Mouse (Mus musculus) intestine, embryonic 16.5 days (tissue): ENCODE measurements at regions not wholly inside any gene's neighbourhood (a gene's known extent, or its start where the extent isn't known, plus 50 kb on each side); places are given as distances from the start of the nearest gene placed in this dataset.

ENCODE experiments used
- ATAC-seq: fragments of 200-750 bp; cut with Nextera tagmentation; 2 replicates; pipeline ENCODE4 v1.8.0; 2017; ENCODE audit warnings: moderate TSS enrichment, moderate library complexity
- H3K27ac ChIP-seq: fragments of 300-500 bp; sonication (generic); 2 replicates; pipeline ENCODE4 v1.5.1; 2014; ENCODE audit warnings: mild to moderate bottlenecking, low read length
- H3K27me3 ChIP-seq: fragments of 300-500 bp; sonication (generic); replicated peaks from 2 replicates; pipeline ENCODE4 v1.6.1; 2014; ENCODE audit warnings: low read length, control low read depth, mixed read lengths; ENCODE audit not compliant: control insufficient read depth, insufficient read depth
- H3K36me3 ChIP-seq: fragments of 300-500 bp; sonication (generic); 2 replicates; pipeline ENCODE4 v1.6.1; 2014; ENCODE audit warnings: low read length, control low read depth; ENCODE audit not compliant: control insufficient read depth, insufficient read depth
- H3K4me1 ChIP-seq: fragments of 300-500 bp; sonication (generic); 2 replicates; pipeline ENCODE4 v1.6.1; 2014; ENCODE audit warnings: low read length, control low read depth, mixed read lengths; ENCODE audit not compliant: control insufficient read depth, insufficient read depth
- H3K4me2 ChIP-seq: fragments of 300-500 bp; sonication (generic); 2 replicates; pipeline ENCODE4 v1.6.1; 2014; ENCODE audit warnings: low read depth, low read length, control low read depth
- H3K4me3 ChIP-seq: fragments of 300-500 bp; sonication (generic); 2 replicates; pipeline ENCODE4 v1.5.1; 2014; ENCODE audit warnings: mild to moderate bottlenecking, low read length
- H3K9ac ChIP-seq: fragments of 300-500 bp; sonication (generic); 2 replicates; pipeline ENCODE4 v1.6.1; 2014; ENCODE audit warnings: low read depth, low read length
- H3K9me3 ChIP-seq: fragments of 300-500 bp; sonication (generic); 2 replicates; pipeline ENCODE4 v1.6.1; 2016; ENCODE audit warnings: low read length, control low read depth; ENCODE audit not compliant: control insufficient read depth
- WGBS: fragments of 180-500 bp; shearing (Covaris S2); extraction: QIAGEN DNeasy Blood & Tissue Kit; methylation state at CpG from one replicate; pipeline ENCODE4 v1.1.7; 2014; 5-methylcytosine and 5-hydroxymethylcytosine counted together

DNA sequence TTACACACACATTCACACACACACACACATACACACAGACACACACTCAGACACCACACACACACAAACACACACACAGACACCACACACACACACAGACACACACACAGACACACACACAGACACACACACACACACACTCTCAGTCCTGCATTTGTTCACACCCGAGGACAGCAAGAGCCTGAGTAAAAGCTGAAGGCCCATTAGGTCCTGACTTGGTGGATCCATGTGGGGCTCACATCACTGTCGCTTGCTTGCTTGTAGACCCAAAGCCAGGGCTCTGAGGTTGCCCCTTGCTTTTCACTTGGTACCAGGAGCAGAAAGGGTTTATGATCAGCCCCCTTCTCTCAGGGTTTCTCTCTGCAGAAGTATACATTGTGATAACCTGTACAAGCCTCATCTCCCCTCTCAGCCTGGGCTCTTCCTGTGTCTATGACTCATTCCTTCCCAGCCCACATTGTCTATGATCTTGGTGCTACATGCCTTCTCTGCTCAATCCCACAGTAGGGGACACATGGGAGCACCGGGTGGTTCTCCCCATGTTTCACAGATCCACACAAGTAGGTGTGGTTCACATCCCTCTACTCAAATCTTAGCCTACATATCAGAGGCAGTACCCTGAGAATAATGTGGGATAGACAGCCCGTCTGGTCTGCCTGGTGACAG, 378.8 kb downstream of the Fam19a5 start:
- no peak overlapping the region for H3K4me2 ChIP-seq
- WGBS, result 81% methylated on average over 4 of the region's 4 CpGs
- no peak overlapping the region for H3K9ac ChIP-seq
- no peaks in the 10 kb centered on the region for H3K36me3 ChIP-seq
- no peaks in the 10 kb centered on the region for H3K9me3 ChIP-seq
- H3K4me3 ChIP-seq, result no peak overlapping the region
- no peak overlapping the region for H3K27ac ChIP-seq
- H3K27me3 ChIP-seq, result no peaks in the 10 kb centered on the region
- ATAC-seq, result no peak
- no peaks in the 10 kb centered on the region for H3K4me1 ChIP-seq

DNA sequence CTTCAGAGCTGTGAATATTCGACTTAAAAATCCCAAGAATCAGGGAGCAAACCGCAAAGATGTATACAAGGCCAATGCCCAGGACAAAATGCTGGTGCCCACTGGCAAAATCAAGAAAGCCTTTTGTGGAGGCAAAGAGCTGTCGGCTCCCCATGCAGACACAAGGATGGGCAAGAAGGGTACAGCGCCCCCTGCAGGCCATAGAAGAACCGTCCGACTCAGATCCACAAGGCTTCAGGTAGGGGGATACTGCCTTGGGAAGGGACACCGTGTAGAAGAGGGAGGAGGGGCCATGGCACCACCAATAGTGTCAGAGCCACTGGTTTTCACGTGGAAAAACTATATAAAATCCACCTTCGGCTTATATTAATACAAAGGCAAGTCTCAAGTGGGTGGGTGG, 379.8 kb downstream of the Fam19a5 start:
- no peaks in the 10 kb centered on the region for H3K27me3 ChIP-seq
- no peak overlapping the region for H3K4me3 ChIP-seq
- ATAC-seq, result no peak
- H3K9ac ChIP-seq, result no peak overlapping the region
- WGBS, result 42% methylated on average over 9 of the region's 9 CpGs
- no peak overlapping the region for H3K4me2 ChIP-seq
- no peaks in the 10 kb centered on the region for H3K36me3 ChIP-seq
- H3K27ac ChIP-seq, result no peak overlapping the region
- no peaks in the 10 kb centered on the region for H3K9me3 ChIP-seq
- no peaks in the 10 kb centered on the region for H3K4me1 ChIP-seq

DNA sequence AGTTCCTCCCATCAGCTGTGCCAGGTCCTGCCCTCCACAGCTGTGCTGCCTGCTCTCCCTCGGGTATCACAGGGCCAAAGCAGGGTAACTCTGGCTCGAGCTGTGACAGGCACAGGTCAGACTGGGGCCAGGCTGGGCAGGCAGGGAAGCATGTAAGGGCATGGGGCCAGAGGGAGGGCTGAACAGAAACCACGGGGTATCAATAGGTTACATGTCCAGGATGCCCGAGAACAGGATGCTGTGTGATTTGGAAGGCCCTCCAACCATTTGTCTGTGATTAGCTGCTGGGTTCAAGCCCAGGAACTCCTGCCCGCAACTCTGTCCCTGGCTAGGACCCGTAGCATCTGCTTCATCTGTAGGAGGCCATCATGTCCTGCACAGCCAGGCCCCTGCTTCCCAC, 391.9 kb downstream of the Fam19a5 start:
- no peaks in the 10 kb centered on the region for H3K9me3 ChIP-seq
- H3K4me2 ChIP-seq, result no peak overlapping the region
- WGBS, result 73% methylated on average over 6 of the region's 6 CpGs
- H3K27ac ChIP-seq, result no peak overlapping the region
- H3K36me3 ChIP-seq, result no peaks in the 10 kb centered on the region
- no peaks in the 10 kb centered on the region for H3K27me3 ChIP-seq
- no peak overlapping the region for H3K9ac ChIP-seq
- no peaks in the 10 kb centered on the region for H3K4me1 ChIP-seq
- ATAC-seq, result no peak
- no peak overlapping the region for H3K4me3 ChIP-seq

DNA sequence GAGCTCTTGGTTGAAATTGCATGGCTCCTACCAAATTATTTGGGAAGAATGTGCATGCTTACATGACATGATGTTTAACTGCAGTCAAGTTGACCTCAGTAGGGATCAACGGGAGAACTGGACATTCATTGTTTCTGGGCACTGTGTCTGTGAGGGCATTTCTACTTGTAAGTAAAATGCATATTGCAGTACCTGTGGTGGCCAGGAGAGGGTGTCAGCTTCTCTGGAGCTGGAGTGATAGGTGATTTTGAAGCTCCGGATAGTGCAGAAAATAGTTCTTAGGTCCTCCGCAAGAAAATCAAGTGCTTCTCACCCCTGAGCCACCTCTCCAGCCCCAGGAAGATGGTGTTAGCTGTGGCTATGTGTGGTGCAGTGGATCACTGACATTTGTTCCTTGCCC, 396.7 kb downstream of the Fam19a5 start:
- Histone ChIP-seq H3K9me3 (no peaks in the 10 kb centered on the region), H3K36me3 (no peaks in the 10 kb centered on the region), H3K27me3 (no peaks in the 10 kb centered on the region), H3K4me1 (no peaks in the 10 kb centered on the region), H3K4me3 (no peak overlapping the region), H3K27ac (no peak overlapping the region), H3K4me2 (no peak overlapping the region), H3K9ac (no peak overlapping the region)
- no peak for ATAC-seq
- 57% methylated on average over 3 of the region's 3 CpGs for WGBS

DNA sequence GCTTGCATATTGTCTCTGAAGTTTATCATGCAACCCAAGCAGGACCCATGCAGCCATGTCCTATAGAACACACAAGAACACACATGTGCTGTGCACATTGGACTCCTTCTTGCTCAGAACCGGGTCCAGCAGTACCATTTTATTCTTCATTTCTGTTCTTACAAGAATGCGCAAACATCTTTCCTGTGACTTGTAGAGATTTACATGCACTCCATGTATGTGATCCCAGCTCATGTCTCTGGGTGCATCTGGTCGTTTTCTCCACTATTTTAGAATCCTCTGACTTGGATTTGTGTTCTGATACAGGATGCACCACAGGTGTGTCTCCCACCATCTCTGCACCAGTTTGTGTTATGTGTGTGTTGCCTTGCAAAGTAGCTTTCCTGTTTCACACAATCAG, 408.4 kb downstream of the Fam19a5 start:
- ATAC-seq, result no peak
- Histone ChIP-seq H3K9ac (no peak overlapping the region), H3K27me3 (no peaks in the 10 kb centered on the region), H3K4me3 (no peak overlapping the region), H3K4me2 (no peak overlapping the region), H3K27ac (no peak overlapping the region), H3K4me1 (no peaks in the 10 kb centered on the region), H3K9me3 (no peaks in the 10 kb centered on the region; the same call in 1 of the 2 replicates), H3K36me3 (no peaks in the 10 kb centered on the region)
- 77% methylated on average over 3 of the region's 3 CpGs for WGBS

DNA sequence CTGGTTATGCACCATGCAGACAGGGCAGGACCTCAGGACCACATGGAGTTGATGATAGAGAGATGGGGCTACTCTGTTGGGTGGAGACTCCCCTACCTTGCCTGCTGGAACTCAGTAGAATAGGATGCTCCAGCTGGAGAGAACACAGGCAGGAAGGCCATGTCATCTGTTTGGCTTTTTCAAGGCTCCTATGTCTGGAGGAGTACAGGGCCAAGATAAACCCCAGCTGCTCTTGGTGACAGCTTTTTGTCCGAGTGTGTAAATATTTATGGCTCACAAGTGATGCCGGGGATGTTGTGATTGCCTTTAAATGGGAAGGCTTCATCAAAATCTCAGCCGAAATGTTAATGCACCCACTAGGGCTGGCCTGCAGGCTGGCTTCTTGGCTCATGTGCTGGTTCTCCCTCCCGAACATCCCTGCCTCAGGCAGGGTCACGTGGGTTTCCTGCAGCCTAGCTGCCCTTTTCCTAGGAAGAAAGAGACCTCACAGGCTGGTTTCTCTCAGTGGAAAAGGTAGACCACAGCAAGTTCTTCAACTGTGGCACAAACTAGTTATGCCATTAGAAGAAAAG, 411.7 kb downstream of the Fam19a5 start:
- H3K9me3 ChIP-seq, result no peaks in the 10 kb centered on the region
- ATAC-seq, result peak; percentile 89
- H3K4me1 ChIP-seq, result no peaks in the 10 kb centered on the region
- no peaks in the 10 kb centered on the region for H3K36me3 ChIP-seq
- peak overlapping the region; percentile 64 for H3K27ac ChIP-seq
- H3K4me3 ChIP-seq, result no peak overlapping the region
- no peak overlapping the region for H3K9ac ChIP-seq
- WGBS, result 40% methylated on average over 5 of the region's 5 CpGs
- no peak overlapping the region for H3K4me2 ChIP-seq
- H3K27me3 ChIP-seq, result no peaks in the 10 kb centered on the region

DNA sequence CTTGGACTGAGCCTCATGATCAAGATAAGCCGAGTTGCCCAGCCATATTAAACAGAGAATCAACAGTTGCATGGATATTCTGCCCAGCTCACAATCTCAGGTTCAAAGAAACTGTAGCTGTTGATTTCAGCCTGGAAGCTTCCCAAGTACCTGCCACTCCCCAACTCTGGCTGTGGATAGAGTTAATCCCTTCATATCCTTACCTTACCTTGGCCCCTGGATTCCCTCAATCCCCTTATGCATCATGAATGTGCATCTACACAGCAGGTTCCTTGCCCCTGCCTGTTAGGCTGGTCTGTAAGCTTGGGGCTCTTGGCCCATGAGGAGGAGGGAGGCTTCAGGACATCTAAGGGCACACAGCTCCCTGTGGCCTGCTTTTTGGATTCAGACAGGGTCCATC, 414.8 kb downstream of the Fam19a5 start:
- Histone ChIP-seq H3K9me3 (no peaks in the 10 kb centered on the region), H3K4me3 (no peak overlapping the region), H3K9ac (no peak overlapping the region), H3K27me3 (no peaks in the 10 kb centered on the region), H3K36me3 (no peaks in the 10 kb centered on the region), H3K4me1 (no peaks in the 10 kb centered on the region), H3K4me2 (no peak overlapping the region), H3K27ac (no peak overlapping the region)
- WGBS, result 45% methylated on average over 1 of the region's 1 CpGs
- ATAC-seq, result no peak

DNA sequence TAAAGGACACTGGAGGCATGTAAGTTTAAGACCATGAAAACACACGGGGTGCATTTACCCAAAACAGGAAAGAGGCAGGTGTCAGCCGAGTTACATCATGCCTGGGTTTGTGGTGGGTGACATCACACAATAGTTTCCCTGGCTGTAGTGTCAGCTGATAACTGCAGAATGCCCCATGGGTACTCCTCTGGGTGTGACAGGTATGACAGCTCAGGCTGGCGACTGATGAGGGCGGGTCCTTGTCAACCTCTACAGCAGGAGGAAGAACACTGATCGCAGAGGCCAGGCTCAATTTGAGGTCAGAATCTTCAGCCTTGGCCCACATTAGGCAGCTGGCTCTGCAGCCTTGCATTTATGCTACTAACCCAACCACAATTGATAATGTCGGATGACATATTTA, 428.5 kb downstream of the Fam19a5 start:
- Histone ChIP-seq H3K27ac (no peak overlapping the region), H3K9ac (no peak overlapping the region), H3K27me3 (no peaks in the 10 kb centered on the region), H3K4me3 (no peak overlapping the region), H3K36me3 (no peaks in the 10 kb centered on the region), H3K4me2 (no peak overlapping the region), H3K4me1 (no peaks in the 10 kb centered on the region), H3K9me3 (no peaks in the 10 kb centered on the region)
- ATAC-seq, result no peak
- 77% methylated on average over 6 of the region's 6 CpGs for WGBS

DNA sequence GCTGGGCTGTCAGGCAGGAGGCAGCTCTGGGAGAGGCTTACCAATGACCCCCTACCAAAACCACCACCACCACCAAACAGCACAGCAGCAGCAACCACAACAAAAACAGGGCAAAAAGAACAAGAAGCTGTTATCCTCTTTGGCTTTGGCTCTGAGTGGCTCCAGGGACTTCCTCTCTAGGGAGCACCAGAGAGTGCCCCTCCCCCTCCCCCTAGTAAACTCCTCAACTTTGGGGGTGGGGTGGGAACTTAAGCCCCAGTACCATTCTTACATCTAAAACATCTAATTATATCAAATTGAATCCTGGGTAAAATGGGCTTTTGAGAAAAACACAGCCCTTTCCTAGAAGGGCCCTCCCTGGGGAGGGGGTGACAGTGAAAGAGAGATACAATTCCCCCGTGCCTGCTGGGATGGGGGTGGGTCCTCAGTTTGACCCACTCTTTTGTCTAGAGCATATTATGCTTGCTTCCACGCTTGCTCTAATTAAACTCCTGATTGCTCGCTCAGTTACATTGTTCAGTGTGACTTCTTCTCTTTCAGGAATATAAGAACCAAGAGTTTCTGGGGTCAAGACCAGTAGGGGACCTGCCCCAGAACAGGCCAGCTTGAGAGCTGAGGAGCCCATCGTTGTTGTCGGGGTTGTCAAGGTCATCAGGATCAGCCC, 443.4 kb downstream of the Fam19a5 start:
- H3K9me3 ChIP-seq, result no peaks in the 10 kb centered on the region
- no peak overlapping the region for H3K4me3 ChIP-seq
- H3K4me1 ChIP-seq, result 0 out of 2 replicates have a peak, but pooled peaks cover 2% of the 10 kb centered on the region
- H3K27ac ChIP-seq, result no peak overlapping the region
- H3K4me2 ChIP-seq, result no peak overlapping the region
- no peak for ATAC-seq
- no peaks in the 10 kb centered on the region for H3K27me3 ChIP-seq
- no peaks in the 10 kb centered on the region for H3K36me3 ChIP-seq
- WGBS, result 39% methylated on average over 5 of the region's 5 CpGs
- no peak overlapping the region for H3K9ac ChIP-seq
